Comparison of ENCODE assay signal across 16 mouse cellular contexts in the genomic region with DNA sequence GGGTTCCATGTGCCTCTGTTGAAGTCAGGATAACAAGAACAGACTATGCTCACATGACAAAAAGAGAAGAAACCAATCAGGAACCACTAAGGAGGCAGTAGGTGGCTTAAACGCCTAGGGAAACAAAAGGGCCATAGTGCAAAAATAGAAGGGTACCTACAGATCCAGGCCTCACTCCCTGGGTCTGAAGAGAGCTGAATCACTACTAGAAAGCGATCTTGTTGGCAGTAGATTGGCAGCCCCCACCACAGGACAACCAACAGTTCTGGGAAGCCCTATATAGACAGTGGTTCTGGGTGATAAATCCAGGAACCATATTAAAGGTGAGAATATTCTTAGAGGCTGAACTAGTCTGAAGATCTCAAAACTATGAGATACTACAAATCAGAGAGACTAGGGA.
DNase-seq lines count a peak whose midpoint lies in the region.
"Had no signal": no experiment of that assay in that cellular context is flagged by ENCODE, and none has a peak within 500 bp of the region (broad histone marks: within the 10 kb centered on the region; RNA-seq: fewer than 3 reads in every experiment).

No protein-coding gene starts in this region.

- WGBS in heart, embryonic 10.5 days, result 86% methylated on average over 2 of the region's 2 CpGs

- intact Hi-C loops in heart, postnatal 25 days (cut with DNase I), result no loop called here
- intact Hi-C loops in heart, postnatal 36 days (cut with DNase I), result no loop called here

- peak; percentile 55 for DNase-seq in heart, adult 11 months
- DNase-seq in heart, postnatal 25 days (ENCODE audit: low spot score), result no peak
- peak; percentile 53 for DNase-seq in heart, embryonic 10.5 days (ENCODE audit: low spot score)
- DNase-seq in heart, postnatal 36 days, result no peak
- DNase-seq: adrenal gland, adult 2 months; adrenal gland, adult 8-10 months; adrenal gland, postnatal 10 days; adrenal gland, postnatal 14 days; adrenal gland, postnatal 25 days; adrenal gland, postnatal 36 days; B cell, adult 2 months; cerebellum, adult 11 months; cerebellum, adult 11-12 months; cerebellum, adult 18-20 months had no signal

- no peak overlapping the region for H3K4me3 ChIP-seq in heart, embryonic 10.5 days

- H3K9me3 ChIP-seq in heart, embryonic 10.5 days, result no peaks in the 10 kb centered on the region

- H3K4me1 ChIP-seq in heart, embryonic 10.5 days, result no peaks in the 10 kb centered on the region

- H3K27ac ChIP-seq in heart, embryonic 10.5 days, result no peak overlapping the region

- no peaks in the 10 kb centered on the region for H3K36me3 ChIP-seq in heart, embryonic 10.5 days
- H3K36me3 ChIP-seq: G1E had no signal

- H3K27me3 ChIP-seq in heart, embryonic 10.5 days (ENCODE audit: insufficient read depth, poor library complexity, severe bottlenecking), result peaks cover 20% of the 10 kb centered on the region
- H3K27me3 ChIP-seq: CH12.LX had no signal

Comparison
In these comparisons a context has a peak if more than half of its experiments do, and no peak if none do; other contexts are left out.
1. DNase-seq: peak in heart, adult 11 months (single experiment) and heart, embryonic 10.5 days (single experiment); none in heart, postnatal 25 days (single experiment) and heart, postnatal 36 days (0 of 2).